Mouse (Mus musculus): ENCODE measurements around the gene Tor2a.

Tor2a gene

GRCm38 (mm10) chr2:32729547-32729946 is 27.5 kb upstream of the Tor2a start:
- no peak for DNase-seq (ENCODE audit: low read depth, low spot score)

- no peak for DNase-seq (ENCODE audit: low read depth, low spot score)
Observed at GRCm38 (mm10) chr2:32730854-32731253, 26.2 kb upstream of the Tor2a start.

- DNase-seq (ENCODE audit: low read depth, low spot score): no peak
Observed at GRCm38 (mm10) chr2:32731911-32732310, 25.1 kb upstream of the Tor2a start.

- no peak for DNase-seq (ENCODE audit: low read depth, low spot score)
Observed at GRCm38 (mm10) chr2:32732695-32733094, 24.3 kb upstream of the Tor2a start.

GRCm38 (mm10) chr2:32734480-32734879 is 22.6 kb upstream of the Tor2a start:
- no peak for DNase-seq (ENCODE audit: low read depth, low spot score)

- no peak for DNase-seq (ENCODE audit: low read depth, low spot score)
Observed at GRCm38 (mm10) chr2:32734933-32735332, 22.1 kb upstream of the Tor2a start.

- no peak for DNase-seq (ENCODE audit: low read depth, low spot score)
Observed at GRCm38 (mm10) chr2:32736306-32736829, 20.7 kb upstream of the Tor2a start.

- DNase-seq (ENCODE audit: low read depth, low spot score): no peak
Observed at GRCm38 (mm10) chr2:32737008-32737407, 20.0 kb upstream of the Tor2a start.

GRCm38 (mm10) chr2:32739311-32739710 is 17.7 kb upstream of the Tor2a start:
- DNase-seq (ENCODE audit: low read depth, low spot score): no peak

- no peak for DNase-seq (ENCODE audit: low read depth, low spot score)
Observed at GRCm38 (mm10) chr2:32740916-32741272, 16.1 kb upstream of the Tor2a start, which contains the start of gene 6330409D20Rik. 6330409D20Rik (minus strand) TSS chr2:32741016.

GRCm38 (mm10) chr2:32741273-32742172 is 15.5 kb upstream of the Tor2a start:
- DNase-seq (ENCODE audit: low read depth, low spot score): peak; percentile 54

- peak; percentile 83 for DNase-seq (ENCODE audit: low read depth, low spot score)
Observed at GRCm38 (mm10) chr2:32742173-32742531, 14.9 kb upstream of the Tor2a start.

- no peak for DNase-seq (ENCODE audit: low read depth, low spot score)
Observed at GRCm38 (mm10) chr2:32744272-32744982, 12.6 kb upstream of the Tor2a start.

GRCm38 (mm10) chr2:32749082-32749481 is 8.0 kb upstream of the Tor2a start:
- DNase-seq (ENCODE audit: low read depth, low spot score): no peak

GRCm38 (mm10) chr2:32750199-32750598 is 6.8 kb upstream of the Tor2a start:
- DNase-seq (ENCODE audit: low read depth, low spot score): no peak

- no peak for DNase-seq (ENCODE audit: low read depth, low spot score)
Observed at GRCm38 (mm10) chr2:32750887-32751664, 6.0 kb upstream of the Tor2a start.

GRCm38 (mm10) chr2:32751665-32752033 is 5.4 kb upstream of the Tor2a start:
- DNase-seq (ENCODE audit: low read depth, low spot score): no peak

GRCm38 (mm10) chr2:32752181-32752580 is 4.9 kb upstream of the Tor2a start:
- DNase-seq (ENCODE audit: low read depth, low spot score): no peak

- no peak for DNase-seq (ENCODE audit: low read depth, low spot score)
Observed at GRCm38 (mm10) chr2:32756674-32757055, 369 bp upstream of the Tor2a start.

- no peak for DNase-seq (ENCODE audit: low read depth, low spot score)
Observed at GRCm38 (mm10) chr2:32758503-32758902, 1.5 kb downstream of the Tor2a start.

GRCm38 (mm10) chr2:32759001-32759400 is 2.0 kb downstream of the Tor2a start:
- DNase-seq (ENCODE audit: low read depth, low spot score): no peak

- DNase-seq (ENCODE audit: low read depth, low spot score): no peak
Observed at GRCm38 (mm10) chr2:32761361-32761760, 4.3 kb downstream of the Tor2a start.

All from brain, embryonic 18.5 days (tissue).